Mouse (Mus musculus) stomach, postnatal 0 days (tissue): Measurements from ENCODE around the gene Dnah10. TPM values are rescaled to one million over a fixed set of nuclear protein-coding genes. Genes with fewer than 3 reads are reported as not detected.

Source experiments
- ATAC-seq: fragments of 200-750 bp; cut with Nextera tagmentation; 2 replicates; pipeline ENCODE4 v1.8.0; 2017; ENCODE audit not compliant: low FRiP score, low TSS enrichment
- DNase-seq: peaks from one replicate; pipeline ENCODE4 v3.0.0-alpha.2; 2016; ENCODE audit warnings: low spot score
- H3K27ac ChIP-seq: fragments of 300-500 bp; sonication (generic); replicated peaks from 2 replicates; pipeline ENCODE4 v1.5.1; 2014; ENCODE audit warnings: mild to moderate bottlenecking, control low read depth
- H3K27me3 ChIP-seq: fragments of 300-500 bp; sonication (generic); 2 replicates; pipeline ENCODE4 v1.6.1; 2014; ENCODE audit warnings: low read length; ENCODE audit not compliant: control insufficient read depth, insufficient read depth
- H3K36me3 ChIP-seq: fragments of 300-500 bp; sonication (generic); 2 replicates; pipeline ENCODE4 v1.6.1; 2014; ENCODE audit warnings: low read length, mixed read lengths; ENCODE audit not compliant: control insufficient read depth, insufficient read depth
- H3K4me1 ChIP-seq: fragments of 300-500 bp; sonication (generic); replicated peaks from 2 replicates; pipeline ENCODE4 v1.6.1; 2014; ENCODE audit warnings: antibody characterized with exemption; ENCODE audit not compliant: control insufficient read depth, insufficient read depth
- H3K4me2 ChIP-seq: fragments of 300-500 bp; sonication (generic); replicated peaks from 2 replicates; pipeline ENCODE4 v1.6.1; 2014; ENCODE audit warnings: low read depth, mild to moderate bottlenecking, control low read depth, moderate library complexity
- H3K4me3 ChIP-seq: fragments of 300-500 bp; sonication (generic); 2 replicates; pipeline ENCODE4 v1.5.1; 2014; ENCODE audit warnings: low read depth, low read length, control low read depth
- H3K9ac ChIP-seq: fragments of 300-500 bp; sonication (generic); 2 replicates; pipeline ENCODE4 v1.6.1; 2014; ENCODE audit warnings: mild to moderate bottlenecking, low read length, control low read depth, mixed read lengths
- H3K9me3 ChIP-seq: fragments of 300-500 bp; sonication (generic); 2 replicates; pipeline ENCODE4 v1.6.1; 2016; ENCODE audit warnings: low read length; ENCODE audit not compliant: control insufficient read depth
- CTCF ChIP-seq: IDR thresholded peaks from 2 replicates; pipeline ENCODE4 v1.5.1; 2016; ENCODE audit warnings: antibody characterized with exemption, low read depth, mild to moderate bottlenecking, moderate library complexity
- EP300 ChIP-seq: optimal IDR thresholded peaks from 2 replicates; pipeline ENCODE3; 2016; ENCODE audit warnings: antibody characterized with exemption
- WGBS: fragments of 180-500 bp; shearing (Covaris S2); extraction: QIAGEN DNeasy Blood & Tissue Kit; methylation state at CpG from one replicate; pipeline ENCODE4 v1.1.7; 2014; 5-methylcytosine and 5-hydroxymethylcytosine counted together
- polyA plus RNA-seq: library from polyadenylated mRNA; unstranded; fragments of >200 nt; fragmentation: Nextera tagmentation; extraction: Ambion mirVana; gene quantifications from 2 replicates; pipeline ENCODE4 v1.2.1, GENCODE M21; 2015

The Dnah10 gene
- polyA plus RNA-seq, 1 experiment from 2014 or later, result 0.10 TPM

DNA sequence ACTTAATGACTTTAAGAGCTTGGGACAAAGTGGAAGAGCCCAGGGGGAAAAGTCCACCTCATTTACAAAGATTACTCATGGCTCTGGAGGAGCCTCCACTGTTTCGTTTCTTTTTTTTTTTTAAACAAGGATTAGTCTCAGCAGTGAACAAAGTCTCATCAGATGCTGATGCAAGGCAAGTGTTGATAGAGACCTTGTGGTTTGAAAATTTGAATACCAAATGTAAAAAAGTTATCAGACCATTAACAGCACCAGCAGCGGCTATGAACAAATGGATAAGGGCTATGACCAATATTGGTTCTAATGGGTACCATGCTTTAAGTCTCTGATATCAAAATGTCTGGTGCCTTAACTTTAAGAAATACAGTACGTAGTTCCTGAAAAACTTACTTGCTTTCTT is 124.1 kb downstream of the Dnah10 start:
- H3K4me3 ChIP-seq, result no peak overlapping the region
- DNase-seq, result no peak
- no peaks in the 10 kb centered on the region for H3K9me3 ChIP-seq
- WGBS, result 72% methylated on average over 3 of the region's 3 CpGs
- no peak overlapping the region for H3K27ac ChIP-seq
- TF ChIP-seq CTCF (no peak), EP300 (no peak)
- no peaks in the 10 kb centered on the region for H3K36me3 ChIP-seq
- no peak overlapping the region for H3K9ac ChIP-seq
- H3K4me2 ChIP-seq, result no peak overlapping the region
- ATAC-seq, result no peak
- H3K4me1 ChIP-seq, result no peaks in the 10 kb centered on the region
- no peaks in the 10 kb centered on the region for H3K27me3 ChIP-seq

DNA sequence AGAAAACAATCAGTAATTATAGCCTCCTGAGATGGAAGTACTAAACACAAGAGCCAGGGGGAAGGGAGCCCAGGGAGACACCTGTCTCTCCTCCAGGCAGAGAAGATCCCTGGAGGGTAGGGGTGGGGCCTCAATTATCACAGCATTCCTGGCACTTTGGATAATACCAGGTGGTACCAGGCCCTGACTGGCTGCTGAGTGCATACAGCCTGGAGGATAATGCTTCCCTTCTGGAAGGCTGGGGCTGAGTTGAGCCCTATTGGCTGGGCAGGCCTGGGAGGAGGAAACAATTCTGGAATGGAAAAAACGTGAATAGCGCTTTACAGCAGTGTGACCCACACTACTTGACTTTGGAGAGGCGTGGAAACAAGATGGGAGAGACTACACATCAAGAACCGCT is 126.7 kb downstream of the Dnah10 start:
- no peak overlapping the region for H3K9ac ChIP-seq
- DNase-seq (no peak), ATAC-seq (no peak)
- no peaks in the 10 kb centered on the region for H3K9me3 ChIP-seq
- TF ChIP-seq EP300, result no peak
- TF ChIP-seq CTCF, result no peak
- 56% methylated on average over 4 of the region's 4 CpGs for WGBS
- no peaks in the 10 kb centered on the region for H3K27me3 ChIP-seq
- H3K4me3 ChIP-seq, result no peak overlapping the region
- H3K4me1 ChIP-seq, result no peaks in the 10 kb centered on the region
- H3K4me2 ChIP-seq, result no peak overlapping the region
- no peaks in the 10 kb centered on the region for H3K36me3 ChIP-seq
- H3K27ac ChIP-seq, result no peak overlapping the region

DNA sequence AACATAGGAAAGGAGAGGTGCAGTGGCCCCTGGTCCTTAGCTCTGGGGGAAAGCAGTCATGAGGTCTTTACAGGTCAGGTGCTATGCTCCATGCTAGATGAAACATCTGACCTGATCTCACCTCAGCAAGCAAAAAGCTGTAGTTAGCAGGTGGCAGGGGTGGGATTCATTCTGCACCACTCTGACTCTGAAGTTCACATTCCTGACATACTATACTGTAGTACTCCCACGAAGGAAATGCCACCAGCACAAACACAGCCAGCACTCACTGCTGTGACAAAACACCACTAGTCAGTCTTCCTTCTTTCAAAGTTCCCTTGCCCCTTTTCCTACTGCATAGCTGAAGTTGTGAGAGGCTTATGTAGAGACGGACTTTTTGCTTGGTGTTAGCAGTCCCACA is 127.4 kb downstream of the Dnah10 start:
- TF ChIP-seq EP300 (no peak), CTCF (no peak)
- H3K36me3 ChIP-seq, result no peaks in the 10 kb centered on the region
- H3K9me3 ChIP-seq, result no peaks in the 10 kb centered on the region
- no peaks in the 10 kb centered on the region for H3K4me1 ChIP-seq
- 20% methylated on average over 2 of the region's 2 CpGs for WGBS
- no peak overlapping the region for H3K4me2 ChIP-seq
- no peak overlapping the region for H3K27ac ChIP-seq
- DNase-seq (no peak), ATAC-seq (no peak)
- no peak overlapping the region for H3K4me3 ChIP-seq
- H3K9ac ChIP-seq, result no peak overlapping the region
- H3K27me3 ChIP-seq, result no peaks in the 10 kb centered on the region

DNA sequence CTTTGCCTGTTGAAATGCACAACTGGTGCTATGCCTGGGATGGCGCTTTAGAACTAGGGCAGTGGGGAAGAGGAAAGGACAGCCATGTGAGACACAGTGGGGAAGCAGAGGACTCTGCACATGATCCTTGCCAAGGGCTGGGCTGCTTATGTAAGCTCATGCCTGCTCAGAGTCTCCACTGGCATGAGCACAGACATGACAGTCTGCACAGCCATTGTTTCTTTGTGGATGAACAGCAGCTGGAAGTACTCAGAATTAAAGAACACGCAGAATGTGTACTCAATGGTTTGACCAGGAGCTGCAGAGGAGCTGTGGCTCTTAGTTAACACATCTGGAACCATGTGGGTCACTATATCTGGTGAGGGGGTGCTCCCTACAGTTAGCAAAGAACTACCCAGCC is 128.2 kb downstream of the Dnah10 start:
- H3K27me3 ChIP-seq, result no peaks in the 10 kb centered on the region

DNA sequence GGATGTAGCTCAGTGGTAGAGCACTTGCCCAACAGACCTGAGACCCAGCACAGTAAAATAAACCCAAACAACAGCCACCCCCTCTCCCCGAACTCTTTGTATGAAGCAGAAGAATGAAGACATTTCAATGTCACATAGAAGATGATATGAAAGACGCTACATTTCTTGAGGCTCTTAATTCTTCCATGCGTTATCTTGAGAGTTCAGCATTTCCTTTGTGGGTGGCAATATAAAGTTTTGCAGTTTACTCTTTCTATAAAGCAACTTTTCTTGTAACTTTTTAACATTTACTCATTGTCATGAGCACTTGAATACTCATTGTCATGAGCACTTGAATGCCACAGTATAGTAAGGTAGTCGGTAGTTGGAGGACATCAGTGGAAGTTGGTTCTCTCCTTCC is 129.3 kb downstream of the Dnah10 start:
- H3K4me3 ChIP-seq, result no peak overlapping the region
- DNase-seq (no peak), ATAC-seq (no peak)
- H3K9ac ChIP-seq, result no peak overlapping the region
- H3K9me3 ChIP-seq, result no peaks in the 10 kb centered on the region
- H3K36me3 ChIP-seq, result no peaks in the 10 kb centered on the region
- WGBS, result 92% methylated on average over 4 of the region's 4 CpGs
- no peaks in the 10 kb centered on the region for H3K27me3 ChIP-seq
- H3K27ac ChIP-seq, result no peak overlapping the region
- TF ChIP-seq CTCF (no peak), EP300 (no peak)
- no peak overlapping the region for H3K4me2 ChIP-seq
- no peaks in the 10 kb centered on the region for H3K4me1 ChIP-seq

More for the DNA sequence above, 128.2 kb downstream of the Dnah10 start:
- no peaks in the 10 kb centered on the region for H3K4me1 ChIP-seq
- no peak overlapping the region; the same call in 1 of the 2 replicates for H3K27ac ChIP-seq
- ATAC-seq (no peak), DNase-seq (no peak)
- H3K4me2 ChIP-seq, result no peak overlapping the region
- TF ChIP-seq EP300, result no peak
- TF ChIP-seq CTCF, result no peak
- WGBS, result 51% methylated on average over 2 of the region's 2 CpGs
- no peaks in the 10 kb centered on the region for H3K36me3 ChIP-seq
- H3K4me3 ChIP-seq, result no peak overlapping the region
- H3K9ac ChIP-seq, result no peak overlapping the region
- H3K9me3 ChIP-seq, result no peaks in the 10 kb centered on the region

DNA sequence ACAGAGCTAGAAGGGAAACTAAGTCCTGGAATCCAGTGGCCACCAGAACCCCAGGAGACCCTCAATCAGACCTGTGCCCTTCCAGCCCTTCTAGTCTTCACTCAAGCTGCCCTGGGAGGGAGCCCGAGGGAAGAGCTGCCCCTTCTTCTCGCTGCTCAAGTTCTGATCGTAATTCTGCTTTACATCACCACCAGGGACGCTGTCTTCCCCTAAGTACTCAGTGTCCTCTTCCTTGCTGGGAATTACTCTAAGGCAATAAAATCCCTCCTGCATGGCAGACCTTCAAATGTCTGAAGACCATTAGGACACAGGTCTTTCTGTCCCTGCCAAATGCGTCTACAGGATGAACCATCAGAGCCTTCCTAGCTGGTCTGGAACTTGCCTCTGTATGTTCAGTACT is 135.1 kb downstream of the Dnah10 start:
- WGBS, result 18% methylated on average over 5 of the region's 5 CpGs
- Histone ChIP-seq H3K4me2 (no peak overlapping the region), H3K4me1 (peaks cover 6% of the 10 kb centered on the region), H3K27me3 (no peaks in the 10 kb centered on the region), H3K9ac (no peak overlapping the region), H3K4me3 (no peak overlapping the region), H3K27ac (no peak overlapping the region), H3K36me3 (no peaks in the 10 kb centered on the region), H3K9me3 (no peaks in the 10 kb centered on the region)
- DNase-seq (no peak), ATAC-seq (no peak)
- TF ChIP-seq EP300 (no peak), CTCF (peak; percentile 75)
